Mouse (Mus musculus) kidney, adult 9 months (tissue): ENCODE results near the gene Mettl1.
"Not testable (repeated sequence)": the region's sequence is repeated elsewhere in the genome, so short reads cannot be mapped to it uniquely, and the experiment has no call there.

ENCODE experiments used
- DNase-seq: peaks from one replicate; pipeline ENCODE4 v3.0.0; 2022

Mettl1 gene

DNA sequence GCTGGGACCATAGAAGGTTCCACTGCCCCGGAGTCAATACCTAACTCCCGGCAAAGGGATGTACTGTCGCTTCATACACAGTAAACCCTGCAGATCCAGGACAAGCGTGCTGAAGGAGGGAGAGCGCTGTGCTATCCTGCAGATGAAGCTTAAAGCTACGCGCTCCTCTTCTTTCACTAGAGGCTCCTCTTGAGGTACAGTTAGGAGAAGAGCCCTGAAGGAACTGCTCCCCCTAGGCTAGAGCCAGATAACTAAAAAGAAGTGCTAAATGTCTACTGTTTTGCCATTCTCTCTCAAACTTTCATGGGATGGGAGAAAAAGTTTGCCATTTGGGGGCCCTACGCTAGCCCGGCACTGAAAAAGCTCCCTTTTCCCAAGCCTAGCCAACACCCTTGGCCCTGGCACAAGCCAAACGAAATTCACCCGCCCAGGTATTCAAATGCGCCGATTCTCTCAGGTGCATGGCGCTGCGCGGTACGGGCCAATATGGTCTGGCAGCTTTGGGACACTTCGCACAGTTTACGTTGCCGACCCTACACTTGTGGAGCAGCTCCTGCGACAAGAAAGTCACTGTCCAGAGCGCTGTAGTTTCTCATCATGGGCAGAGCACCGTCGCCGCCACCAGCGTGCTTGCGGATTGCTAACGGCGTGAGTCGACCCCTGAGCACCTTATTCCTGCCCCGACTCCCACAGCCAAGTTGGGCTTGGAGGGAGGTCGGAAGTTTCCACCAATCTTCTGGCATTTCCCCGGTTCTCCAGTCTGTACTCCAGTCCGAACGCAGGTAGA lies 7.6 kb downstream of the Mettl1 start:
- no peak for DNase-seq

DNA sequence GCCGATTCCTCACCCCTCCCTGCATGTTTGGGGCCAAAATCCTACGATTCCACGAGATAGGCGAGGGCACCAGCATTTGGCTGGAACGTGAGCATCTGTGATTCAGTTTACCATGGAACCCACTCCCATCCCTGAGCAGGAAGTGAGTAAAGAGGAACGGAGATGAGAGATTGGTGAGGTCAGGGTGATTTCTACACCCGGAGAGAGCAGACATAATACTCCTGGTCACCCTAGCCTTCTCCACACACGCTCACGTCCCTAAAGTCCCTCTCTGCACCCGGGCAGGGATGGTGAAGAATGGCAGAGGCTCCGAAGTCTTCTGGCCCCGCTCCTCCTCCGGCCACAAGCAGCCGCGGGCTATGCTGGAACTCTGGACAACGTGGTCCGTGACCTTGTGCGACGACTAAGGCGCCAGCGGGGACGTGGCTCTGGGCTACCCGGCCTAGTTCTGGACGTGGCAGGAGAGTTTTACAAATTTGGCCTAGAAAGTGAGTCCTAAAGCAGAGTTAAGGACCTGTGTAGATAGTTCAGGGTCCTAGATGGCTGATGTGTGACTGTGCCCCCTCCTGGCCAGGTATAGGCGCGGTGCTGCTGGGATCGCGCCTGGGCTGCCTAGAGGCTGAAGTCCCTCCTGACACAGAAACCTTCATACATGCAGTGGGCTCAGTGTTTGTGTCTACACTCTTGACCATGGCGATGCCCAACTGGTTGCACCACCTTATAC lies 8.3 kb downstream of the Mettl1 start:
- peak; percentile 53 for DNase-seq

DNA sequence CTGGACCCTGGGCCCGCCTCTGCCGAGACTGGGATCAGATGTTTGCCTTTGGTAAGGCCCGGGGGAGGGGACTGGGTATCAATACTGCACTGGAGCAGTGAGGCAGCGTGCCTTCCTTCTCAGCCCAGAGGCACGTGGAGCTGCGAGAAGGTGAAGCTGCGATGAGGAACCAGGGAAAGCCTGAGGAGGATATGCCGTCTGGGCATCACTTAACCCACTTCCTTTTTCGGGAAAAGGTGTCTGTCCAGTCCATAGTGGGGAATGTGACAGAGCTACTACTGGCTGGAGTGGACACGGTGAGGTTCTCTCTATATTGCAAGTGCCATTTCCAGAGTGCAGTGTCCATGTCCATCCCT lies 8.9 kb downstream of the Mettl1 start:
- no peak for DNase-seq

DNA sequence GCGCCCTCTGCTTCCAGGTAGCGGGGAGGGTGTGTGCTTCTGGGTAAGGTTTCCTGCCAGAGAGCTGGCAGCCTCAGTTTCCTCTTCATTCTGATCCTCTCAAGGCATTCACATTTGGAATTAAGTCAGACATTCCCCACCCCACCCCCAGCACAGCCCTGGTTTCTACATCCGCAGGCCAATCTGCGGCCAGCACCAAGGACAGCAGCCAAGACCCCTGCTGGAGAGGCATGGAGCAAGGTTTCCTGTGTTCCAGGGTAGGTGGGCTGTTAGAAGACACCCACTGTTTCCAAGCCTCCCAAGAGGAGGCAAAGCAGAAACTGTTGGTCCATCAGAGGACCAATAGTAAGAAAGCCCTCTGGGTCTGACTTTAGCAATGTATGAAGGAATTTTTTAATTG lies 13.4 kb downstream of the Mettl1 start:
- no peak for DNase-seq

DNA sequence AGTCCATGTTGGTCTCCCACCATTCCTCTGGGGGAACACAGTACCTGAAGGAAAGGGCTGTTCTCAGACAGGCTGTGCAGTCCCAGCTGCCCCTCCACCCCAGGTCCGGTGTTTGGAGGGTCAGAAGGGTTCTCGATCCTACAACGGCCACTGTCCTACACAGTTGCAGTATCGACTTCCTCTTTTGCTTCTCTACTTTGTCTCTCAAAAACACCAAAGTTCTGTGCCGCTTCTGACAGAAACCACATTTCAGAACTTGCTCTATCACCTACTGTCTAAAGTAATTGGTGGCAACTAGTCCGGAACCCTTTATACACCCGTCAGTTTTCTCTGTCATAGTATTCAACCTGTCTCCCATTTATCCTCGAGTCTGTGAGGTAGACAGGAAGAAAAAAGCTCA lies 14.2 kb downstream of the Mettl1 start:
- DNase-seq: no peak

DNA sequence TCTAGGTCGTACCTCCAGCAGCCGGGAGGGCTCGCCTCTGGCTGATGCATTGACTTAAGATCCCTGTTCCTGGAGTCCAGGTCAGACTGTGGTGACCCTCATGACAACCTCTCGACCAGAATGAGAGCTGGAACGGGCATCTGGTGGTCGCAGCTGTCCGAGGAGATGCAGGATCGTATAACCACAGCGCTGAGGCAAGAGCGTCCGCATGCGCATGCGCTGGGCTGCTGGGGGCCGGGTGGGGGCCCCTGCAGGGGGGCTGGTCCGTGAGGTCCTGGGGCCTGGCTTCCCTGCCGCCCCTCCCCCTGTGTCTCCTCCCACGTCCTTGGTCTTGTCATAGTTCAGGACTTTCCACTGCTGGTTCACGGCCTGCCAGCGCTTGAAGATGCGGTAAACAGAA lies 15.3 kb downstream of the Mettl1 start:
- no peak for DNase-seq

DNA sequence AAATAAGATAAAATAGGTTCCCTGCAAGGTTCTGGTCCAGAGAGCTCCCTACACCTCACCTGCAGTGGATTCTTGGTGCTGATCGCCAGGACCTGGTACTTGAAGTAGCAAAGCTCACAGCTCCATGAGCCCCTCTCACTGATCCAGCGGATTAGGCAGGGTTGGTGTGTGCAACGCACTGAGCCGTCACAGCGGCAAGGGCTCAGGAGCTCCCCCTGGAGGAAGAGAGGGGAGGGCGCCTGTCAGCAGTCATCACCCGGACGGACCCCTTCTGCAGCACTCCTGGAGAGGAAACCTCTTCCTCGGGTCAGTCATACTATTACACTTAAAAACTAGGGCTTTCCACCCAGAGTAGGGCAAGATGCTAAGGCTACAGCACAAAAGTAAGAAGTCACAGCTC lies 16.9 kb downstream of the Mettl1 start:
- peak; percentile 78 for DNase-seq

DNA sequence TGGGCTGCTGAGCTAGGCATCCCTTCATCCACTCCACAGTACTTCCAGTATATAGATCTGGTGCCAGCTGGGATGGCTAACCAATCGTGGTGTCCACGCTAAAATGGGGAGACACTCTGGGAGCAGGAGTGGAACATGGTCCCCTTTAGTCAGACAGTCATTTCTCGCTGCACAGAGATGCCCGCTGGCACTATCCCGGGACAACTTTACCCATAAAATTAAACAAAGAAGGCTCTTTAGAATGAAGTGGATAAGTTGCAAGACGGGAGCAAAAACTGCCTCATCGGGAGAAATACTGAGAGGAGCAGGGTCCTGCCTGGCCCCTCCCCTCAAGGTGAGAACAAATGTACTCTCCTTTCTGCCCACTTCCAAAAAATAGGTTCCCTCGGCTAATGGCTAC lies 17.5 kb downstream of the Mettl1 start:
- DNase-seq: no peak

DNA sequence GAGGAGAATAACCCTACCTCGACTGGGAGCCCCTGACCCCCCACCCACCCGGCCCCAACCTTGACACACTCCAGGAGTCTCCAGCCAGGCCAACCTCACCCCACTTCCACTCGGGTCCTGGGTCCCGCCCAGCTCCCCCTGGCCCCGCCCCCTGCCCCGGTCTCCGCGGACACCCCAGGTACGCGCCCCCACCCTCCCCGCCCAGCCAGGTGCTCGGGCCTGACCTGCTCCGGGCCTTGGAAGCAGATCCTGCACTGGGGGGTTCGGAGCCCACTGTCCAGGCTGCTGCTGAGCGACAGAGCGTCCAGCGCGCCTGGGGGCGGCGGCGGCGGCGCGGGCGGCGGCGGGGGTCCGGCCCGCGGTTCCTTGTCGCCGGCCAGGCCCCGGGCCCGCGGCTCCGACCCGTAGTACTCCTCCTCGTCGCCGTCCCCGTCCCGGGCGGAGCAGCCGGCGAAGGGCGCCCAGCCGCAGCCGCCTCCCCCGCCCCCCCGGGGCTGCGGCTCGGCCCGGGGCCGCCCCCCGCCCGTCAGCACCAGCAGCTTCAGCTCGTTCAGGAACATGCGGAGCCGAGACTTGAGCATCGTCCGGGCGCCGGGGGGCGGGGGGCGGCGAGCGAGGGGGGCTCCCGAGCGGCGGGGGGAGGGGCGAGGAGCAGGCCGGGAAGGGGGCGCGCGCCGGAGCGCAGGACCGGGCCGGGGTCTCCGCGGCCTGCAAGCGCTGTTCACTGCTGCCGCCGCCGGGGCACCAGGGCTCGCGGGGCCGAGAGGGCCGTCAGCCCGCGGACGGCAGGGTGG lies 18.2 kb downstream of the Mettl1 start:
- no peak for DNase-seq

DNA sequence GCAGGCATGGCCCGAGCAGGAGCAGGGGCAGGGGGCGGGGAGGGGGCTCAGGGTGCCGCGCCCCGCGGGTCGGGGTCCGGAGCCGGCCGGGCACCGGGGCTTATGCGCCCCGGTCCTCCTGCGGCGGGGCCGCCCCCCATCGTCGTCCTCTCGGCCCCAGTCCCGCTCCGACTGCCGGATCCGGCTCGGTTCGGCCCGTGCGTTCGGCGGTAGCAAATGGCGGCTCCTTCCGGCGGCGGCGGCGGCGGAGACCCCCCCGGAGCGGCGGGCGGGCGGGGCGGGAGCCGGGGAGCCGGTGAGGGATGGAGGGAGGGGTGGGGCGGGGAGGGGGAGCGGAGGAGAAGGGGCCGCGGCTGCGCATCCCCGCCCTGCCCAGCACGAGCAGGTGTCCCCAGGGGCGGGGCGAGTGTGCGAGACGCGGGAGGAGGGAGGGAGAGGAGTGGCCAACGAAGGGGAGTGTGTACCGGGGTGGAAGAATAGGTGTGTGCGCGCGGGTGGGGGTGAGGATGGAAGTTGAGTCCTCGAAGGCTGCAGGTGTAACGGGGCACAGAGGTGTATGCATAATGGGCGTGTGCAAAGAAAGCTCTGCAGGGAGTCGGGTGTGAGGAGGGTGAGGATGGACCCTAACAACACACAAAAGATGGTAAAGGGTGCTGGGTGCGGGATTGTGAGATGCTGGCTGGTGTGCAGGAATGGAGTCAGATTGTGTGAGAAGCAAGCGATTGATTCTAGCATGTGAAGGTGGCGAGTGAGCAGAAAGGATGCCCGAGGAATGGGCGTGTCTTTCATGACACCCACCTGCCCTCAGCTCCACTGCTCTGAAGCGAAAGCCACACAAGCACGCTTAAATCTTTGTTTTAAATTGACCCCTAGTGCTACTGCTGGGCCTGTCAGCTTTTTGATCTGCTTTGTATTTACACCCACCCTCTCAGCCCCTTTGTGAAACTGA lies 19.0 kb downstream of the Mettl1 start, which contains the start of gene March9:
March9 (minus strand) TSS at position 217 of the 949 bp plus-strand sequence.
- peak; percentile 84 for DNase-seq

DNA sequence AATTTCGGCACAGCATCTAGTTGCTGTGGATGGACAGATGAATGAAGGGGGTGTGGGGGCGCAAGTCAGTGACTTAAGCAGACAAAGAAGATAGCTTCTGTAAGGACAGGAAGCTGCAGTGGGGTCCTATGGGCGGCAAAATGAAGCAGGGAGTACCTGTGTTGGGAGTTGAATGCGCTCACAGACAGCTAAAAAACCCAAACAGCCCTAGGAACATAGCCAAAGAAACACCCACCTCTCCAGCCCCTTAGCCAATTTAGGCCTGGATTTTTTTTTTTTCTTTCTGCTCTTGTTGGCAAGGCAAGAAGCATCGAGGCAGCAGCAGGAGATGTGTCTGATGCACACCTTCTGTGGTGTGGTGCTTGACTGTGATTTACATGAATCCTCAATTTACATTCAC lies 19.9 kb downstream of the Mettl1 start:
- DNase-seq: no peak

DNA sequence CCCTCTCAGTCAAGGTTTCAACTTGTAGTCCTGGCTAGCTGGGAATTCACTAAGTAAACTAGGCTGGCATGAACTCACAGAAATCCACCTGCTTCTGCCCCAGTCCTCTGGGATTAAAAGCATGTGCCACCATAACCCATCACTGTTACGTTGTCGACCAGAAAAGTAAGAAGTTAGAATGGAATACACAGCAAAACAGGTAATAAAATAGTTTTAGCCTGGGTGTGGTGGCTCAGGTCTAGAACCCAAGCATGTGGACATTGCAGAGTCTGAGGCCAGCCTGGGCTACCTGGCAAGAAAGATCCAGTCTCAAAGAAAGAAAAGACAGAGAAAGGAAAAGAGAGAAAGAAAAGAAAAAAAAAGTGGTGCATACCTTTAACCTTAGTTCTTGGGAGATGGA lies 20.3 kb downstream of the Mettl1 start:
- DNase-seq: no peak

DNA sequence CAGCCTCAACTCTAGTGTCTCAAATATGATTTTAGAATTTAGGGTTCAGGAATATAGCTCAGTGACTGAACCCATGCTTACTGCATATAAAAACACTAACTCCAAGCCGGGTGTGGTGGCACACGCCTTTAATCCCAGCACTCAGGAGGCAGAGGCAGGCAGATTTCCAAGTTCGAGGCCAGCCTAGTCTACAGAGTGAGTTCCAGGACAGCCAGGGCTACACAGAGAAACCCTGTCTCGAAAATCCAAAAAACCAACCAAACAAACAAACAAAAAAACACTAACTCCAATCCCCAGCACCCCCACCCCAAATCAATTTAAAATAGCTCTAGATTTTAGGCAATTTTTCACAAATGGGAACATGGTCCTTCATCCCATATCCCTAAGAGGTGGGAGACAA lies 20.9 kb downstream of the Mettl1 start:
- DNase-seq: not testable (repeated sequence)

DNA sequence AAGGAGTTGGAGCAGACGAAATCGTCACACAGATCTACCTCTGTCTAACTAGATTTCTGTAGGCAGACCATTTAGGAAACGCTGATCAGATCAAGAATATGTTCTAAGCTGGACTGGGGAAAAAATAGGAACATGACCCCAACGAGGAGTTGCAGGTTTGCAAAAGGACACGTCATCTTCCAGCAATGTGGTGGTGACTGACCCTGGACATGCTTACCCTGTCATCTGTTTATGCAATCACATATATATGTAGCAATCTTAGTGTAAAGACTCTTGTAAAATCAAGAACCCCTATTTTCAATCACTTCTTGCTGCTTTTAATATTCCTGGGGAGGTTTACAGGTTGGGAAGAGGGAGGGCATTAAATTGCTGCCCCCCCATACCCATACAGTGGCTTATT lies 21.3 kb downstream of the Mettl1 start:
- no peak for DNase-seq

DNA sequence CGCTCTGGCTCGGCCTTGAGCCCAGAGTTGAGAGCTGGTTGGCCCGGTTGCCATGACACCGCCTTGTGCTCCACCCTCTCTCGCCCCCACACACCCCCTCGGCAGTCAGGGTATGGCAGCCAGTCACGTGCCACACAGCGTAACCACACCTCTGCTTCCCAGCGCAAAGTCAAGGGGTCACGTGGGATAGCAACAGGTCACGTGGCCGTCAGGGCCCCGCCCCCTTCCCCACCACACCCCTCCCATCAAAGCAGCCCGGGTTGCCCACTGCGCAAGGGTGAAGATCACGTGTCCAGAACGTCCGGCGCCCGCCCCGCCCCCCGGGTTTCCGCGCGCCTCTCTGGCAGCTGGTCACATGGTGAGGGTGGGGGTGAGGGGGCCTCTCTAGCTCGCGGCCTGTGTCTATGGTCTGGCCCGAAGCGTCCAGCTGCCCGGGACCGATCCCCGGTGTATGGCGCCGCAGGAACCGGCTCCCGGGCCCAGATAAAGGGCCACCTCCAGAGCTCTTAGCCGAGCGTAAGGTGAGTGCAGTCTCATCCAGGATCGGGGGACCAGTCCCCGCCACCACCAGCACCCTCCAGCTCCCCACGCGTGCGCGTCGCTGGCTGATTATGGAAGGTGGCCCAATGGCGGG lies 22.1 kb downstream of the Mettl1 start, which contains the start of gene Cdk4:
Cdk4 (plus strand) TSS at position 296 of the 634 bp plus-strand sequence.
- DNase-seq: peak; percentile 99

DNA sequence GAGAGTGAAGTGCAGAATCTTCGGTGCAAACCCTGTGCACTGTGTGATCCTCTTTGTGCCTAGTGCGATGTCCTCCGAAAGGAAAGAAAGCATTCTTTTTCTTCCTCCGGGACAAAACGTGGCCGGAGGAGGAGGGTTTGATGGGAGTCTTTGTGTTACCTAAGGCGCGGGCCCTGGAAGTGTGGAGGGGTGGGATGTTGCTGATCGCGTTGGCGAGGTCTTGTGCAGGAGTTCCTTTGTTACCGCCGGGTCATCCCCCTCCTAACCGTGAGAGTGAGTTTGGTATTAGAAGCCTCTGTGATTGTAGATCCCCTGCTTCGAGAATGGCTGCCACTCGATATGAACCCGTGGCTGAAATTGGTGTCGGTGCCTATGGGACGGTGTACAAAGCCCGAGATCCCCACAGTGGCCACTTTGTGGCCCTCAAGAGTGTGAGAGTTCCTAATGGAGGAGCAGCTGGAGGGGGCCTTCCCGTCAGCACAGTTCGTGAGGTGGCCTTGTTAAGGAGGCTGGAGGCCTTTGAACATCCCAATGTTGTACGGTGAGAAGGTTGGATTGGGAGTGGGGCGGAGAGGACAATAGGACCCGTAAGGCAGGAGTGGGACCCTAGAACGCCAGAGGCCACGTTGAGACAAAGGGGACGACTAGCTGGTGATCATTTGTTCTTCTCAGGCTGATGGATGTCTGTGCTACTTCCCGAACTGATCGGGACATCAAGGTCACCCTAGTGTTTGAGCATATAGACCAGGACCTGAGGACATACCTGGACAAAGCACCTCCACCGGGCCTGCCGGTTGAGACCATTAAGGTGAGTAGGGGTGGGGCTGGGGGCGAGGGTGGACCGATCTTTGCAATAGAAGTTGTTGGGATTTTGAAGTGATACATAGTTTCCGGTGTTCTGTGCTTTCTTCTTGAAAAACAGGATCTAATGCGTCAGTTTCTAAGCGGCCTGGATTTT lies 23.0 kb downstream of the Mettl1 start:
- DNase-seq: no peak

DNA sequence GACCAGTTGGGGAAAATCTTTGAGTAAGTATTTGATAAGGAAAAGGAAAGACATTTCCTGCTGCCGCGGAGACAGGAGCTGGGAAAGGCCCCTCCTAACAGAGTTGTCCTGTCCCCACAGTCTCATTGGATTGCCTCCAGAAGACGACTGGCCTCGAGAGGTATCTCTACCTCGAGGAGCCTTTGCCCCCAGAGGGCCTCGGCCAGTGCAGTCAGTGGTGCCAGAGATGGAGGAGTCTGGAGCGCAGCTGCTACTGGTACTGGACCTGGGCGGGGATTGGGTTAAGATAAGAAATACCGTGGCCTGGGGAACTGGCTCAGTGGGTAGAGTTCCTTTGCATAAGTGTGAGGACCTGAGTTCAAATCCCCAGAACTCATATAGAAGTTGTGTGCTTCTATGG lies 24.8 kb downstream of the Mettl1 start:
- no peak for DNase-seq

DNA sequence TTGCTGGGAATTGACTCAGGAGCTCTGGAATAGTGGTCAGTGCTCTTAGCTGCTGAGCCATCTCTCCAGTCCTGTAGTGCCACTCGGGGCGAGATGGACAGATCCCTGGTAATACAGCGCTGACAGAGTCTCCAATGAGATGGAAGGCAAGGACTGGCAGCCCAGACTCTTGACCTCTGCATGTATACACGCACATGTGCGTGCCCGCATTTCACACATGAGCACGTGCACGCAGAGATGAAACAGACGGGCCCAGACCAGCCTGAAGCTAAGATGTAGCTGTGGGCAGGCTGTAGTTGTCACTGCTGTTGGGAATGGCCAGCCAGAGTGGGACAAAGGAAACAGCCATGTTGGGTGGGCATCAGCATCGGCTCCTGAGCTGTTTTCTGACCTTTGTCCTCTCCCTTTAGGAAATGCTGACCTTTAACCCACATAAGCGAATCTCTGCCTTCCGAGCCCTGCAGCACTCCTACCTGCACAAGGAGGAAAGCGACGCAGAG lies 25.4 kb downstream of the Mettl1 start:
- no peak for DNase-seq

DNA sequence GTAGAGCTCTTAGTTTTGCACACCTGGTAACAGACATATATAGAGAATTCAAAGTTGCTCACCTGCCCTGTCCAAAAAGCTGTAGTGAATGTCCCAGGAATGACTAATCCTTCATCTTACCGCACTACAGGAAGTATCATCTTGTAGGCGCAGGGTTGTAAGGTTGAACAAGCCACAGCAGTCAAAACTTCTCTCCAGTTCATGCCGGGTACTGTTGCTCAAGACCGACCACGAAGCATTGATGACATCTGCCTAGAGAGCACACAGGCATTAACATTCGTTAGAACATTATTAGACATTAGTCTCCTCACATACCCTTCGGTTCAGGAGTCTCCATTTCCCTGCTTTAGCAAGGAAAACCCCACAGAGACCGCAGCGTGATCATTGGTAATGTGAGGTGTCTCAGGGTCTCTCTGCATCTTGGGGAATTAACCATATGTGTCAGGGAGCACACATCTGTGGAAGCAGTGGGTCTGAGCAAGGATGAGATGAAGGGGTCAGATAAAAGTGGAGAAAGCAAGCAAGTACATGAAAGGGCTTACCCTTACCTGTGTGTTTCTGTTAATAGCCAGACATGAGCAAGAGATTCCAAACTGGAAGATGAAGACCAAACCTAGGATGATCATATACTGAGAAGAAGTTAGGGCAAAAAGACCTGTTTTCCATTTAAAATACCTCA lies 27.3 kb downstream of the Mettl1 start:
- no peak for DNase-seq
